Mouse (Mus musculus) kidney, adult 2 months (tissue): ENCODE measurements around the gene Ogfr.

Experiments
- CTCF ChIP-seq: fragments of 200-500 bp; conservative IDR thresholded peaks from 2 replicates; pipeline ENCODE4 v1.5.1; 2011; ENCODE audit warnings: low read depth, mild to moderate bottlenecking, control low read depth, low read length, moderate library complexity, mixed read lengths; ENCODE audit not compliant: insufficient read depth, insufficient read length
- POLR2A ChIP-seq: fragments of 200-500 bp; IDR thresholded peaks from one replicate; pipeline ENCODE4 v1.6.1; 2011; ENCODE audit warnings: low read depth, low read length, control low read depth

DNA sequence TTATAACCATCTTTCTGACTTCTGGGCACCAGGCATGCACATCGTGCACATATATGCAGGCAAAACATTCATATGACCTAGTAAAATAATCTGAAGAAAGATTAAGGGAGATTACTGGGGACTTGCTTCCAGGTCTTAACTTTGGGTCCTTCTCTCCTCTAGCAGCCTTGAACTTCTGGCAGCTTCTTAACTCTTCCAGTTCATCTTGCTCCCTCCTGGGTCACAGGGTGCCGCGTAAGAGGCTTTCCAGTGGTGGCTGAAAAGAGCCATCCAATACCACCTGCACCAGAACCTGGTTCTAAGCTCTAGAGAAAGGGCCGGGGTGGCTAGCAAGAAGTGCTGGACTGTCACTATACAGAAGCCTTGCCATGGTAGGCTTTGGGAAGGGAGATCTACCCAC lies 8.4 kb downstream of the Ogfr start, which contains the start of gene Col9a3:
- TF ChIP-seq CTCF = no peak
- no peak for TF ChIP-seq POLR2A
